Mouse (Mus musculus): ENCODE measurements around the gene Sergef. TPM values are rescaled to one million over a fixed set of nuclear protein-coding genes. Genes with fewer than 3 reads are reported as not detected.

The Sergef gene
- polyA plus RNA-seq, 1 experiment from 2014 or later: 7.5 TPM

- Histone ChIP-seq H3K4me2 (replicated peaks; ENCODE audit: low read depth) (no peak overlapping the region), H3K4me3 (ENCODE audit: low read depth, low read length) (no peak overlapping the region), H3K9ac (ENCODE audit: low read depth, low read length) (no peak overlapping the region), H3K4me1 (replicated peaks; ENCODE audit: control insufficient read depth, insufficient read depth, low read length) (no peaks in the 10 kb centered on the region), H3K36me3 (ENCODE audit: control insufficient read depth, insufficient read depth) (no peaks in the 10 kb centered on the region; the same call in 1 of the 2 replicates), H3K27me3 (replicated peaks; ENCODE audit: control insufficient read depth, insufficient read depth, low read length) (no peaks in the 10 kb centered on the region), H3K9me3 (ENCODE audit: control insufficient read depth) (no peaks in the 10 kb centered on the region), H3K27ac (ENCODE audit: low read depth, low read length) (no peak overlapping the region)
- WGBS: 83% methylated on average over 10 of the region's 10 CpGs
- TF ChIP-seq CTCF (IDR thresholded peaks at IDR 0.05; ENCODE audit: low read depth): no peak
- no peak for ATAC-seq
Observed at GRCm38 (mm10) chr7:46613091-46613490, 26.5 kb downstream of the Sergef start.

- H3K4me1 ChIP-seq (replicated peaks; ENCODE audit: control insufficient read depth, insufficient read depth, low read length): no peaks in the 10 kb centered on the region
- no peaks in the 10 kb centered on the region for H3K27me3 ChIP-seq (replicated peaks; ENCODE audit: control insufficient read depth, insufficient read depth, low read length)
- no peak overlapping the region for H3K4me3 ChIP-seq (ENCODE audit: low read depth, low read length)
- ATAC-seq: no peak
- H3K9ac ChIP-seq (ENCODE audit: low read depth, low read length): no peak overlapping the region
- TF ChIP-seq CTCF (IDR thresholded peaks at IDR 0.05; ENCODE audit: low read depth): no peak
- WGBS: 79% methylated on average over 6 of the region's 6 CpGs
- no peak overlapping the region for H3K4me2 ChIP-seq (replicated peaks; ENCODE audit: low read depth)
- H3K36me3 ChIP-seq (ENCODE audit: control insufficient read depth, insufficient read depth): no peaks in the 10 kb centered on the region; the same call in 1 of the 2 replicates
- H3K9me3 ChIP-seq (ENCODE audit: control insufficient read depth): no peaks in the 10 kb centered on the region
- no peak overlapping the region for H3K27ac ChIP-seq (ENCODE audit: low read depth, low read length)
Observed at GRCm38 (mm10) chr7:46612421-46612937, 27.1 kb downstream of the Sergef start.

- Histone ChIP-seq H3K36me3 (ENCODE audit: control insufficient read depth, insufficient read depth) (no peaks in the 10 kb centered on the region; the same call in 1 of the 2 replicates), H3K27ac (ENCODE audit: low read depth, low read length) (no peak overlapping the region), H3K4me2 (replicated peaks; ENCODE audit: low read depth) (no peak overlapping the region), H3K9ac (ENCODE audit: low read depth, low read length) (no peak overlapping the region), H3K4me3 (ENCODE audit: low read depth, low read length) (no peak overlapping the region), H3K4me1 (replicated peaks; ENCODE audit: control insufficient read depth, insufficient read depth, low read length) (no peaks in the 10 kb centered on the region), H3K27me3 (replicated peaks; ENCODE audit: control insufficient read depth, insufficient read depth, low read length) (no peaks in the 10 kb centered on the region), H3K9me3 (ENCODE audit: control insufficient read depth) (no peaks in the 10 kb centered on the region)
- TF ChIP-seq CTCF (IDR thresholded peaks at IDR 0.05; ENCODE audit: low read depth): no peak
- 80% methylated on average over 9 of the region's 9 CpGs for WGBS
- ATAC-seq: no peak
Observed at GRCm38 (mm10) chr7:46611970-46612369, 27.6 kb downstream of the Sergef start.

GRCm38 (mm10) chr7:46609317-46609716 lies 30.3 kb downstream of the Sergef start:
- H3K4me2 ChIP-seq (replicated peaks; ENCODE audit: low read depth): no peak overlapping the region
- no peaks in the 10 kb centered on the region for H3K27me3 ChIP-seq (replicated peaks; ENCODE audit: control insufficient read depth, insufficient read depth, low read length)
- no peak overlapping the region for H3K9ac ChIP-seq (ENCODE audit: low read depth, low read length)
- no peak for TF ChIP-seq CTCF (IDR thresholded peaks at IDR 0.05; ENCODE audit: low read depth)
- no peaks in the 10 kb centered on the region; the same call in 1 of the 2 replicates for H3K36me3 ChIP-seq (ENCODE audit: control insufficient read depth, insufficient read depth)
- no peak for ATAC-seq
- H3K4me3 ChIP-seq (ENCODE audit: low read depth, low read length): no peak overlapping the region
- no peak overlapping the region for H3K27ac ChIP-seq (ENCODE audit: low read depth, low read length)
- 70% methylated on average over 4 of the region's 4 CpGs for WGBS
- H3K4me1 ChIP-seq (replicated peaks; ENCODE audit: control insufficient read depth, insufficient read depth, low read length): no peaks in the 10 kb centered on the region
- H3K9me3 ChIP-seq (ENCODE audit: control insufficient read depth): no peaks in the 10 kb centered on the region

GRCm38 (mm10) chr7:46607428-46608055 lies 32.1 kb downstream of the Sergef start:
- Histone ChIP-seq H3K27me3 (replicated peaks; ENCODE audit: control insufficient read depth, insufficient read depth, low read length) (no peaks in the 10 kb centered on the region), H3K27ac (ENCODE audit: low read depth, low read length) (no peak overlapping the region), H3K4me1 (replicated peaks; ENCODE audit: control insufficient read depth, insufficient read depth, low read length) (no peaks in the 10 kb centered on the region), H3K9ac (ENCODE audit: low read depth, low read length) (no peak overlapping the region), H3K36me3 (ENCODE audit: control insufficient read depth, insufficient read depth) (no peaks in the 10 kb centered on the region), H3K9me3 (ENCODE audit: control insufficient read depth) (no peaks in the 10 kb centered on the region), H3K4me2 (replicated peaks; ENCODE audit: low read depth) (no peak overlapping the region), H3K4me3 (ENCODE audit: low read depth, low read length) (no peak overlapping the region)
- peak; percentile 85 for TF ChIP-seq CTCF (IDR thresholded peaks at IDR 0.05; ENCODE audit: low read depth)
- whole genome bisulfite sequencing: 59% methylated on average over 11 of the region's 11 CpGs
- peak; percentile 12; the same call in 1 of the 2 replicates for ATAC-seq

- Histone ChIP-seq H3K9me3 (ENCODE audit: control insufficient read depth) (no peaks in the 10 kb centered on the region), H3K36me3 (ENCODE audit: control insufficient read depth, insufficient read depth) (no peaks in the 10 kb centered on the region), H3K4me2 (replicated peaks; ENCODE audit: low read depth) (no peak overlapping the region), H3K9ac (ENCODE audit: low read depth, low read length) (no peak overlapping the region), H3K27me3 (replicated peaks; ENCODE audit: control insufficient read depth, insufficient read depth, low read length) (no peaks in the 10 kb centered on the region), H3K4me1 (replicated peaks; ENCODE audit: control insufficient read depth, insufficient read depth, low read length) (no peaks in the 10 kb centered on the region), H3K27ac (ENCODE audit: low read depth, low read length) (no peak overlapping the region), H3K4me3 (ENCODE audit: low read depth, low read length) (no peak overlapping the region)
- TF ChIP-seq CTCF (IDR thresholded peaks at IDR 0.05; ENCODE audit: low read depth): no peak
- WGBS: 63% methylated on average over 8 of the region's 8 CpGs
- ATAC-seq: 0 out of 2 replicates have a peak, but pooled peaks have one; percentile 17
Observed at GRCm38 (mm10) chr7:46607031-46607426, 32.6 kb downstream of the Sergef start.
